Mouse (Mus musculus) retina, adult 2 months (tissue): ENCODE measurements at regions not wholly inside any gene's neighbourhood (a gene's known extent, or its start where the extent isn't known, plus 50 kb on each side); places are given as distances from the start of the nearest gene placed in this dataset.

Experiments
- DNase-seq: peaks from one replicate; pipeline ENCODE4 v3.0.0-alpha.2; 2012; ENCODE audit warnings: low read depth, low spot score

GRCm38 (mm10) chr1:73545401-73545800 lies 529.7 kb upstream of the Tnp1 start:
- DNase-seq: no peak

- no peak for DNase-seq
Observed at GRCm38 (mm10) chr1:73541371-73541770, 525.7 kb upstream of the Tnp1 start.

- DNase-seq: no peak
Observed at GRCm38 (mm10) chr1:73538420-73538871, 522.7 kb upstream of the Tnp1 start.

- DNase-seq: no peak
Observed at GRCm38 (mm10) chr1:73535726-73536265, 520.1 kb upstream of the Tnp1 start.

- DNase-seq: no peak
Observed at GRCm38 (mm10) chr1:73533526-73533925, 517.8 kb upstream of the Tnp1 start.

GRCm38 (mm10) chr1:73532316-73532715 lies 516.6 kb upstream of the Tnp1 start:
- DNase-seq: no peak

- no peak for DNase-seq
Observed at GRCm38 (mm10) chr1:73531831-73532230, 516.1 kb upstream of the Tnp1 start.

- DNase-seq: no peak
Observed at GRCm38 (mm10) chr1:73530326-73530725, 514.6 kb upstream of the Tnp1 start.

- DNase-seq: no peak
Observed at GRCm38 (mm10) chr1:73528623-73529022, 512.9 kb upstream of the Tnp1 start.

GRCm38 (mm10) chr1:73516441-73516840 lies 500.7 kb upstream of the Tnp1 start:
- no peak for DNase-seq

- no peak for DNase-seq
Observed at GRCm38 (mm10) chr1:73515781-73516180, 500.1 kb upstream of the Tnp1 start.

GRCm38 (mm10) chr1:73513822-73514221 lies 498.1 kb upstream of the Tnp1 start:
- no peak for DNase-seq

GRCm38 (mm10) chr1:73512836-73513235 lies 497.1 kb upstream of the Tnp1 start:
- no peak for DNase-seq

- DNase-seq: no peak
Observed at GRCm38 (mm10) chr1:73507071-73507754, 491.5 kb upstream of the Tnp1 start.

GRCm38 (mm10) chr1:73503611-73504010 lies 487.9 kb upstream of the Tnp1 start:
- DNase-seq: no peak

- no peak for DNase-seq
Observed at GRCm38 (mm10) chr1:73500671-73501070, 485.0 kb upstream of the Tnp1 start.

- DNase-seq: no peak
Observed at GRCm38 (mm10) chr1:73495971-73496749, 480.5 kb upstream of the Tnp1 start.

- no peak for DNase-seq
Observed at GRCm38 (mm10) chr1:73481956-73482355, 466.2 kb upstream of the Tnp1 start.

- DNase-seq: no peak
Observed at GRCm38 (mm10) chr1:73479349-73479920, 463.7 kb upstream of the Tnp1 start.

- no peak for DNase-seq
Observed at GRCm38 (mm10) chr1:73460598-73460997, 444.9 kb upstream of the Tnp1 start.

- no peak for DNase-seq
Observed at GRCm38 (mm10) chr1:73459754-73460534, 444.2 kb upstream of the Tnp1 start.

GRCm38 (mm10) chr1:73457261-73457660 lies 441.6 kb upstream of the Tnp1 start:
- no peak for DNase-seq
